Mouse (Mus musculus) stomach, postnatal 0 days (tissue): ENCODE measurements around the gene Hyal2.

Experiments
- CTCF ChIP-seq: IDR thresholded peaks from 2 replicates; pipeline ENCODE4 v1.5.1; 2016; ENCODE audit warnings: antibody characterized with exemption, low read depth, mild to moderate bottlenecking, moderate library complexity
- EP300 ChIP-seq: optimal IDR thresholded peaks from 2 replicates; pipeline ENCODE3; 2016; ENCODE audit warnings: antibody characterized with exemption

GRCm38 (mm10) chr9:107596619-107597569 is 29.1 kb downstream of the Hyal2 start:
- no peak for TF ChIP-seq EP300
- TF ChIP-seq CTCF, result no peak
